Mouse (Mus musculus) CD4-positive helper T cell, adult 2 months (primary cell): ENCODE results near the gene Fam181a.

Experiments used
- DNase-seq: peaks from one replicate; pipeline ENCODE4 v3.0.0-alpha.2; 2012; ENCODE audit warnings: low read depth, missing footprints, low spot score

Fam181a gene

GRCm38 (mm10) chr12:103310744-103311267 is at the start of gene Fam181a:
Gene Fam181a, plus strand, starts transcription at chr12:103310975.
- DNase-seq = no peak

- DNase-seq = no peak
These were observed 48.5 kb upstream of the Fam181a start for GRCm38 (mm10) chr12:103262017-103262865.

GRCm38 (mm10) chr12:103266605-103267004 is 44.2 kb upstream of the Fam181a start:
- DNase-seq = no peak

GRCm38 (mm10) chr12:103272176-103272575 is 38.6 kb upstream of the Fam181a start:
- no peak for DNase-seq

GRCm38 (mm10) chr12:103273051-103273450 is 37.7 kb upstream of the Fam181a start:
- no peak for DNase-seq

- DNase-seq = no peak
These were observed 37.0 kb upstream of the Fam181a start for GRCm38 (mm10) chr12:103273732-103274131.

- DNase-seq = no peak
These were observed 34.4 kb upstream of the Fam181a start for GRCm38 (mm10) chr12:103276422-103276821.

- no peak for DNase-seq
These were observed 29.3 kb upstream of the Fam181a start for GRCm38 (mm10) chr12:103281491-103281890.

GRCm38 (mm10) chr12:103281912-103282311 is 28.9 kb upstream of the Fam181a start:
- DNase-seq = no peak

- no peak for DNase-seq
These were observed 27.8 kb upstream of the Fam181a start for GRCm38 (mm10) chr12:103282936-103283335.

- DNase-seq = no peak
These were observed 27.4 kb upstream of the Fam181a start for GRCm38 (mm10) chr12:103283411-103283810.

GRCm38 (mm10) chr12:103287276-103287675 is 23.5 kb upstream of the Fam181a start:
- no peak for DNase-seq

GRCm38 (mm10) chr12:103292366-103292765 is 18.4 kb upstream of the Fam181a start:
- no peak for DNase-seq

- no peak for DNase-seq
These were observed 14.5 kb upstream of the Fam181a start for GRCm38 (mm10) chr12:103296292-103296691.

GRCm38 (mm10) chr12:103300493-103300892 is 10.3 kb upstream of the Fam181a start:
- DNase-seq = no peak

- DNase-seq = peak; percentile 36
These were observed 9.1 kb upstream of the Fam181a start for GRCm38 (mm10) chr12:103301645-103302044.

- no peak for DNase-seq
These were observed 7.8 kb upstream of the Fam181a start for GRCm38 (mm10) chr12:103302960-103303359.

- DNase-seq = no peak
These were observed 4.6 kb upstream of the Fam181a start for GRCm38 (mm10) chr12:103306224-103306623.

GRCm38 (mm10) chr12:103306720-103307119 is 4.1 kb upstream of the Fam181a start:
- peak; percentile 35 for DNase-seq

- no peak for DNase-seq
These were observed 1.1 kb downstream of the Fam181a start for GRCm38 (mm10) chr12:103311921-103312320.

- no peak for DNase-seq
These were observed 2.5 kb downstream of the Fam181a start for GRCm38 (mm10) chr12:103313274-103313673.

- DNase-seq = no peak
These were observed 3.3 kb downstream of the Fam181a start for GRCm38 (mm10) chr12:103313871-103314639.
